Comparison of ENCODE assay signal across 8 mouse cellular contexts in genomic region chr2:153560664-153561541, GRCm38 (mm10). TPM values are rescaled to one million over a fixed set of nuclear protein-coding genes. Genes with fewer than 3 reads are reported as not detected.
DNase-seq lines count a peak whose midpoint lies in the region; ATAC-seq and TF ChIP-seq lines count a peak whose summit lies in the region.

No protein-coding gene starts in this region.

- H3K4me2 ChIP-seq in heart, embryonic 13.5 days = peak overlapping the region; percentile 70

- TF ChIP-seq CTCF in layer of hippocampus, adult 2 months (conservative IDR thresholded peaks at IDR 0.05) = no peak
- no peak for TF ChIP-seq CTCF in cortical plate, adult 2 months (IDR thresholded peaks at IDR 0.05; ENCODE audit: extremely low read depth, insufficient read depth, low read length)

- TF ChIP-seq POLR2A in cortical plate, adult 2 months (IDR thresholded peaks at IDR 0.05; ENCODE audit: extremely low read depth, insufficient read depth, low read length) = no peak

- peak overlapping the region; percentile 81 for H3K9ac ChIP-seq in heart, embryonic 13.5 days

- peak overlapping the region; percentile 36; the same call in 1 of the 2 replicates for H3K27ac ChIP-seq in layer of hippocampus, adult 2 months
- H3K27ac ChIP-seq in cortical plate, adult 2 months (ENCODE audit: insufficient read depth, low read length) = no peak overlapping the region
- peak overlapping the region; percentile 99 for H3K27ac ChIP-seq in heart, embryonic 13.5 days (replicated peaks)
- peak overlapping the region; percentile 84 for H3K27ac ChIP-seq in macrophage

- H3K4me1 ChIP-seq in cortical plate, adult 2 months (ENCODE audit: control insufficient read depth, insufficient read depth, low read length) = peaks cover 2% of the 10 kb centered on the region; the same call in 1 of the 2 replicates
- peaks cover 55% of the 10 kb centered on the region for H3K4me1 ChIP-seq in heart, embryonic 13.5 days

- peak; percentile 82 for ATAC-seq in heart, embryonic 13.5 days (ENCODE audit: extremely low read depth, insufficient number of reproducible peaks, low FRiP score, low TSS enrichment)
- ATAC-seq in activated CD4-positive, CD25-positive, alpha-beta regulatory T cell, adult 4 months = no peak

- WGBS in heart, embryonic 13.5 days = 2% methylated on average over 21 of the region's 21 CpGs
- whole genome bisulfite sequencing in macrophage (ENCODE audit: missing documents) = 19% methylated on average over 21 of the region's 21 CpGs

- H3K9me3 ChIP-seq in heart, embryonic 13.5 days = no peaks in the 10 kb centered on the region

- H3K4me3 ChIP-seq in layer of hippocampus, adult 2 months = peak overlapping the region; percentile 35
- 0 out of 2 replicates have a peak overlapping the region, but pooled peaks have one; percentile 5 for H3K4me3 ChIP-seq in cortical plate, adult 2 months (ENCODE audit: insufficient read depth, low read length)
- peak overlapping the region; percentile 43 for H3K4me3 ChIP-seq in heart, embryonic 13.5 days
- no peak overlapping the region for H3K4me3 ChIP-seq in macrophage (ENCODE audit: inconsistent target)

- no peaks in the 10 kb centered on the region for H3K79me2 ChIP-seq in macrophage (ENCODE audit: inconsistent target)

- H3K36me3 ChIP-seq in heart, embryonic 13.5 days = no peaks in the 10 kb centered on the region
- no peaks in the 10 kb centered on the region for H3K36me3 ChIP-seq in macrophage (ENCODE audit: inconsistent target)

- no peaks in the 10 kb centered on the region for H3K27me3 ChIP-seq in heart, embryonic 13.5 days (replicated peaks)

- DNase-seq in layer of hippocampus, adult 2 months (ENCODE audit: low spot score in 2 of 2) = no peak
- no peak for DNase-seq in layer of hippocampus, adult 8-10 months (ENCODE audit: low spot score in 2 of 2)
- DNase-seq in layer of hippocampus, postnatal 36 days = peak; percentile 17 to 18
- peak; percentile 75 to 77 for DNase-seq in right cerebral cortex, postnatal 10 days (ENCODE audit: low spot score in 2 of 2)

RNA-seq across cellular contexts. Expression of gene Nol4l, which starts 31.1 kb away (rescaled TPM):
- total RNA-seq in layer of hippocampus, adult 2 months (2021) = 10 to 100 TPM; 47.6 to 52.1 TPM
- 10 to 100 TPM; 44.4 to 47.8 (median 45.1) TPM for total RNA-seq in layer of hippocampus, adult 8-10 months (2022)
- polyA plus RNA-seq in cortical plate, adult 2 months (2012; rRNA removed) = 33.6 and 33.9 TPM in 2 replicates
- polyA plus RNA-seq in heart, embryonic 13.5 days (2015; fragmentation: Nextera tagmentation; extraction: Ambion mirVana) = 10.5 and 11.0 TPM in 2 replicates
- total RNA-seq in layer of hippocampus, postnatal 36 days (2021) = 10 to 100 TPM; 47.0 to 47.3 TPM
- total RNA-seq in macrophage (2018; cell fraction: chromatin; rRNA removed) = 10 to 100 TPM in 20 of 26 experiments, 1 to 10 TPM in 6; 5.5 to 37.0 (median 24.0) TPM
- 10 to 100 TPM in 9 of 26 experiments, 1 to 10 TPM in 17; 4.3 to 12.1 (median 9.4) TPM for total RNA-seq in macrophage (2018; cell fraction: cytosol; rRNA removed)
- total RNA-seq in macrophage (2018; cell fraction: nucleus; rRNA removed) = 10 to 100 TPM in 22 of 26 experiments, 1 to 10 TPM in 4; 7.2 to 31.3 (median 23.5) TPM
- polyA plus RNA-seq in macrophage (2018) = 5.3 to 6.8 TPM (median 5.8 TPM) in 3 replicates
- polyA plus RNA-seq in activated CD4-positive, CD25-positive, alpha-beta regulatory T cell, adult 4 months (2017; shearing (Covaris generic)) = 1 to 10 TPM; 2.7 to 3.5 TPM

Comparison
In these comparisons a context has a peak if more than half of its experiments do, and no peak if none do; other contexts are left out.
1. DNase-seq: peak in layer of hippocampus, postnatal 36 days (2 of 2) and right cerebral cortex, postnatal 10 days (2 of 2); none in layer of hippocampus, adult 2 months (0 of 2) and layer of hippocampus, adult 8-10 months (0 of 2).